Mouse (Mus musculus) olfactory bulb, adult 2 months (tissue): ENCODE results near the gene Sccpdh.

ENCODE experiments used
- CTCF ChIP-seq: fragments of 200-500 bp; IDR thresholded peaks from 2 replicates; pipeline ENCODE4 v1.5.1; 2012; ENCODE audit warnings: low read depth, mild to moderate bottlenecking, low read length, moderate library complexity; ENCODE audit not compliant: insufficient read depth
- POLR2A ChIP-seq: fragments of 200-500 bp; IDR thresholded peaks from 2 replicates; pipeline ENCODE4 v1.6.1; 2012; ENCODE audit warnings: mild to moderate bottlenecking, low read depth, low read length, moderate library complexity; ENCODE audit not compliant: insufficient read depth

DNA sequence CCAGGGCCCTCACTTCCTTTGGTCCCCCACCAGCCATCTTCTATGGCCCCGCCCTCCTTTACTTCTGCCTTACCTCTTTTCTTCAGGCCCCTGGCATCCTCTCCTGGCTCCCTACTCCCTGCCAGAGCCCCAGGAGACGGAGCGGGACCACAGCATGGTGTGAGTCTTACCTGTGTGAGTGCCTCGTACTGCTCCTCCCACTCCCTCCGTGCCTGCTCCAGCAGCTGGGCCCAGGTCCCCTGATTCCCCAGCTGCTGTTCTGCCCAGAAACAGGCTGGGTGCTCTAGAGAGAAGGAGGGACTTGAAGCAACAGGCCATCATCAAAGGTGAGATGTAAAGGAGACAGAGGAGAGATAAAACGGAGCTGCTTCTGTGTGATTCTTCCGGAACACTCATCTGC is 44.6 kb downstream of the Sccpdh start:
- TF ChIP-seq POLR2A: no peak
- TF ChIP-seq CTCF: no peak
